Mouse (Mus musculus) midbrain, embryonic 14.5 days (tissue): ENCODE results near the gene Chmp2a. TPM values are rescaled to one million over a fixed set of nuclear protein-coding genes. Genes with fewer than 3 reads are reported as not detected.
A peak's percentile ranks its signal among the peaks of the same experiment; 100 is the strongest.

Experiments used
- ATAC-seq: fragments of 200-750 bp; cut with Nextera tagmentation; 2 replicates; pipeline ENCODE4 v1.8.0; 2017; ENCODE audit warnings: moderate number of reproducible peaks, moderate library complexity; ENCODE audit not compliant: low FRiP score, low TSS enrichment
- DNase-seq: peaks from one replicate; pipeline ENCODE4 v3.0.0-alpha.2; 2015
- H3K27ac ChIP-seq: fragments of 300-500 bp; sonication (generic); replicated peaks from 2 replicates; pipeline ENCODE4 v1.5.1; 2014; ENCODE audit warnings: mild to moderate bottlenecking, low read depth, low read length, moderate library complexity
- H3K27me3 ChIP-seq: fragments of 300-500 bp; sonication (generic); 2 replicates; pipeline ENCODE4 v1.6.1; 2014; ENCODE audit warnings: low read length, control low read depth, mixed read lengths; ENCODE audit not compliant: control insufficient read depth, insufficient read depth
- H3K36me3 ChIP-seq: fragments of 300-500 bp; sonication (generic); 2 replicates; pipeline ENCODE4 v1.6.1; 2014; ENCODE audit warnings: low read length, control low read depth; ENCODE audit not compliant: control insufficient read depth, insufficient read depth
- H3K4me1 ChIP-seq: fragments of 300-500 bp; sonication (generic); 2 replicates; pipeline ENCODE4 v1.6.1; 2014; ENCODE audit warnings: mild to moderate bottlenecking, antibody characterized with exemption, low read length, control low read depth; ENCODE audit not compliant: control insufficient read depth, insufficient read depth
- H3K4me2 ChIP-seq: fragments of 300-500 bp; sonication (generic); 2 replicates; pipeline ENCODE4 v1.6.1; 2014; ENCODE audit warnings: mild to moderate bottlenecking, low read length, moderate library complexity
- H3K4me3 ChIP-seq: fragments of 300-500 bp; sonication (generic); replicated peaks from 2 replicates; pipeline ENCODE4 v1.5.1; 2014; ENCODE audit warnings: low read depth, low read length
- H3K9ac ChIP-seq: fragments of 300-500 bp; sonication (generic); replicated peaks from 2 replicates; pipeline ENCODE4 v1.6.1; 2014; ENCODE audit warnings: mild to moderate bottlenecking, low read length, moderate library complexity
- H3K9me3 ChIP-seq: fragments of 300-500 bp; sonication (generic); 2 replicates; pipeline ENCODE4 v1.6.1; 2016; ENCODE audit warnings: low read length, control low read depth, mixed read lengths; ENCODE audit not compliant: control insufficient read depth
- WGBS: fragments of 180-500 bp; shearing (Covaris S2); extraction: QIAGEN DNeasy Blood & Tissue Kit; methylation state at CpG from one replicate; pipeline ENCODE4 v1.1.7; 2014; 5-methylcytosine and 5-hydroxymethylcytosine counted together
- polyA plus RNA-seq: library from polyadenylated mRNA; unstranded; fragments of >200 nt; fragmentation: Nextera tagmentation; extraction: Ambion mirVana; gene quantifications from 2 replicates; pipeline ENCODE4 v1.2.1, GENCODE M21; 2014

The Chmp2a gene
- polyA plus RNA-seq, 1 experiment from 2014 or later, result 188 TPM

DNA sequence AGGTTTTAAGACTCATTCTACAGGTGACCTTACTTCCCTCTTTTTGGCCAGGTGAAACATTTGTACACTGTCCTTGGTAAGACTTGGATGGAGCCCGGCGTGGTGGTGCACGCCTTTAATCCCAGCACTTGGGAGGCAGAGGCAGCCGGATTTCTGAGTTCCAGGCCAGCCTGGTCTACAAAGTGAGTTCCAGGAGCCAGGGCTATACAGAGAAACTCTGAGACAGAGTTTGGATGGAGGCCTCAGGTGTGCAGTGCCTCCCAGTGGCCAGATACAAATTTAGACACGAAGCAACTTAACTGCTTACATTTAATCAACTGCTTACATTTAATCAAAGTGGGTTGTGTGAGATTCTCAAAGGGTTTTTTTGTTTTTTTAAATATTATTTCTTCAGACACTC lies 3.5 kb downstream of the Chmp2a start:
- ATAC-seq (no peak), DNase-seq (peak; percentile 52)
- H3K27me3 ChIP-seq, result no peaks in the 10 kb centered on the region
- peaks cover 85% of the 10 kb centered on the region for H3K36me3 ChIP-seq
- no peak overlapping the region for H3K4me3 ChIP-seq
- H3K4me2 ChIP-seq, result no peak overlapping the region
- no peak overlapping the region for H3K9ac ChIP-seq
- H3K4me1 ChIP-seq, result peaks cover 23% of the 10 kb centered on the region
- no peaks in the 10 kb centered on the region for H3K9me3 ChIP-seq
- 71% methylated on average over 5 of the region's 5 CpGs for WGBS
- H3K27ac ChIP-seq, result no peak overlapping the region

DNA sequence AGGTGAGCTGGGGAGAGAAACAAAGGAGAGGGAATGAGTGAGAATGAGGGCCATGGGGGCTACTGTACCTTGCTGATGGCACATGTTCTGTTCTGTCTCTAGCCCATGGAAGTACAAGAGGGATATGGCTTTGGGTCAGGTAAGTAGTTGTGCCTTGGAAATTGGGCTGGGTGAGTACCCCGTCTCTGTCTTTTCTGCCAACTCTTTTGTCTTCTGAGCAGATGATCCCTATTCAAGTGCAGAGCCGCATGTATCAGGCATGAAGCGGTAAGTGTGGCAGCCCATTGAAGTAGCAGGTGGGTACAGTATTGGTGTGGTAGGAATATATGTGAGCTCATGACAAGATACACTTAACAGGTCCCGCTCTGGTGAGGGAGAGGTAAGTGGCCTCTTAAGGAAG lies 5.6 kb downstream of the Chmp2a start:
- no peak overlapping the region for H3K4me2 ChIP-seq
- no peak for DNase-seq
- no peak overlapping the region for H3K4me3 ChIP-seq
- 87% methylated on average over 4 of the region's 4 CpGs for WGBS
- H3K9ac ChIP-seq, result no peak overlapping the region
- ATAC-seq, result no peak
- H3K4me1 ChIP-seq, result peaks cover 25% of the 10 kb centered on the region
- H3K27me3 ChIP-seq, result no peaks in the 10 kb centered on the region
- H3K27ac ChIP-seq, result no peak overlapping the region
- H3K9me3 ChIP-seq, result no peaks in the 10 kb centered on the region
- peaks cover 82% of the 10 kb centered on the region for H3K36me3 ChIP-seq

DNA sequence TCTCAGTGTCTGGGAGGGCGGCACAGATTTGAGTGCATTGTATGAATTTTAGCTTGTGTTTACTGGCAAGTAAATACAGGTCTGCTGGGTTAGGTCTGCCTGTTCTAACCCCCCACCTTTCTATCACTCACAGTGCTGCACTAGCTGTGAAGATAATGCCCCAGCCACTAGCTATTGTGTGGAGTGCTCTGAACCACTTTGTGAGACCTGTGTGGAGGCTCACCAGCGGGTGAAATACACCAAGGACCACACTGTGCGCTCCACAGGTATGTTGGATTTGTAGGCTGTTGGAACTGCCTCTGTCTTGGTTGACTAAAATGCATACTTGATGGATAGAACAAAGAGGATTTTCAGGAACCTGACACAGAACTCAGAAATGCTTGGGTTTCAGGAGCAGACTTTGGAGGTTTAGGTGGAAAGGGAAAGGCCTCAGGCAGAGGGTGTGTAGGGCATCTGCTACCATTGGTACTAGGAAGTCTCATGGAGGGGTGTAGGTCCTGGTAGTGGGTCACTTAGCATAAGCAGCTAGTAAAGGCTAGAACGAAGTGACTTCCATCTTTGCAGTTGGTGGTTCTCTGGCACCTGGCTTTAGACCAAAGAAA lies 9.0 kb downstream of the Chmp2a start:
- Histone ChIP-seq H3K4me2 (peak overlapping the region; percentile 98), H3K4me3 (peak overlapping the region; percentile 92), H3K27me3 (no peaks in the 10 kb centered on the region), H3K9me3 (no peaks in the 10 kb centered on the region), H3K27ac (peak overlapping the region; percentile 99), H3K36me3 (peaks cover 54% of the 10 kb centered on the region), H3K4me1 (peaks cover 28% of the 10 kb centered on the region), H3K9ac (peak overlapping the region; percentile 93)
- ATAC-seq (no peak), DNase-seq (no peak)
- 34% methylated on average over 4 of the region's 4 CpGs for whole genome bisulfite sequencing

DNA sequence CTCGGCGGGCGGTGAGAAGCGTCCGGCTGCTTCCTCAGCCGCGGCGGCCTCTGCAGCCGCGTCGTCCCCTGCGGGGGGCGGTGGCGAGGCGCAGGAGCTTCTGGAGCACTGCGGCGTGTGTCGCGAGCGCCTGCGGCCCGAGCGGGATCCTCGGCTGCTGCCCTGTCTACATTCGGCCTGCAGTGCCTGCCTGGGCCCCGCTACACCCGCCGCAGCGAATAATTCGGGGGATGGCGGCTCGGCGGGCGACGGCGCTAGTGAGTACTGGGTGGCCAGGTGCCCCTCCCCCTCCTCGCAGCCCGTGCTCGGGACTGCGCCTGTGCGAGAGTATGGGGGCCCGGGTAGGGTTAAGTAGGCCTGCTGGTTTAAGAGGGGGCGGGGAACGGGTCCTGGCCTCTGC lies 9.8 kb downstream of the Chmp2a start:
- Histone ChIP-seq H3K4me1 (peaks cover 28% of the 10 kb centered on the region), H3K36me3 (peaks cover 45% of the 10 kb centered on the region), H3K27ac (peak overlapping the region; percentile 99), H3K9me3 (no peaks in the 10 kb centered on the region), H3K4me3 (peak overlapping the region; percentile 92), H3K4me2 (peak overlapping the region; percentile 98), H3K27me3 (no peaks in the 10 kb centered on the region), H3K9ac (peak overlapping the region; percentile 93)
- ATAC-seq, result peak; percentile 68
- peak; percentile 86 for DNase-seq
- 0% methylated on average over 38 of the region's 44 CpGs for WGBS

DNA sequence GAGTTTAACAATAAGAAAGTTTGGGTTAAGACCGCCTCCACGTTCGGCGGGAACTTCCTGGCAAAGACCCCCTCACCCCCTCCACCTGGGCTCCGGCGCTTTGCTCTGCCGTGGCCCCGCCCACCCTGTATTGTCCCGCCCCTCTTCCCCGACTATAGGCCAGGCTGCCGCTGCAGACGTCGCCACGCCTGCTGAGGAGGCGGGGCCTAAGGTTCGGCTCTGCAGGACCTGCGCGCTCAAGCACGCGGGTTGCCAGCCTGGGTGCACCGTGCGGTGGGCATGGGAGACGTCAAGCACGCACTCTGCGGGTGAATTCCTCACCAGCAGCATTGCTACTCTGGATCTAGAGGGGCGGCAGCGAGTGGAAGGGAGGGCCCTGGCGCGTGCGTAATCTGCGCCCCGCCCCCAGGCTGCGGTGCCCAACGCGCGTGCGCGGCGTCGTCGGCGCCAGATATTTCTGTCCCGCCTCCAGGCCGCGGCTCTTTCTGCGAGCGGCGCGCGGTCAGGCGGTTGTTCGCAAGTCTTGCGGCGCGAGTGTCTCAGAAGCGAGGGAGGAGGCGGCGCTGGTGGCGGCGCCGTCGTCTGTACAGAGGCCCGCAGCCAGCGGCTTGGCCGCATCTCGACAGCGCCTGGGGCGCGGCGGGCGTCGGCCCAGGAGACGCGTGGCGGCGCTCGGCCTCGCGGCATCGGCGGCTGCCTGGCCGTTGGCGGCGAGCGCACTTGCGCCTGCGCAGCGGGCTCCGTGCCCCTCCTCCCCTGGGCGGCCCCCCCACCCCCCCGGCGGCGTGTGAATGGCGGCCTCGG lies 10.5 kb downstream of the Chmp2a start:
- H3K9ac ChIP-seq, result peak overlapping the region; percentile 93
- peak overlapping the region; percentile 99 for H3K27ac ChIP-seq
- peaks cover 28% of the 10 kb centered on the region for H3K4me1 ChIP-seq
- H3K4me3 ChIP-seq, result peak overlapping the region; percentile 92
- H3K4me2 ChIP-seq, result peak overlapping the region; percentile 98
- no peaks in the 10 kb centered on the region for H3K27me3 ChIP-seq
- no peaks in the 10 kb centered on the region for H3K9me3 ChIP-seq
- under 1% methylated on average over 93 of the region's 95 CpGs for WGBS
- H3K36me3 ChIP-seq, result peaks cover 39% of the 10 kb centered on the region
- DNase-seq (peak; percentile 97), ATAC-seq (peak; percentile 90)

DNA sequence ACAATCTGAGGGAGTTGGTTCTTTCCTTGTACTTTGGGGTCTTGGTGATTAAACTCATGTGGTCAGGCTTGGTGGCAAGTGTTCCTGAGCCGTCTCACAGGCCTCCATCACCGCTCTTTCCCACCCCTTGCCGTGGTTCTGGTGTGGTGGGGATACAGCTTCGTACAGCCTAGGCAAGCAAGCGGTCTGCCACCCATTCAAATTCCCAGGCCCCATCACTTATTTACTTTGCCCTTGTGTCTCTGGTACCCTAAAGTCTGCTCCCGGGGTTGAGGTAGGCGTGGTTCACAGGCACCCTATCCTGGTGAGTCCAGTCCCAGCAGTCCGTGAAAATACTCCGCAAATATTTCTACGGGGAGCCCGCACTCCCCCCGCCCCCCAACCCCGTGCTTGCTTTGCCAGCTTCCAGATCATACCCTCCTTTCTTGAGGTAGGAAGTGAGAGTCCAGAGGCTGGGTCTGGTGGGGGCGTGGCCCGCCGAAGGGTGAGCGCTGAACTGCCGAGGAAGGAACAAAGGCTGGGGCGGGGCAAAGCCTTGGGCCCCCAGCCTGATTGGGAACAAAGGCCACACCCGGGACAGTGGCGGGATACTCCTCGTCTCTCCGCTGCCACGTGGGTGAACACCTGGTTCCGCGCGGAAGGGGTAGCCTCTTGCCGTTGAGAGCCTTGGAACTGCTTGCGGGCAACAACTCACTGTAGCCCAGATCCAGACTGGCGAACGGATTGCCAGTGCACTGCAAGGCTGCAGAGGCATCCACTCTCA lies 11.7 kb downstream of the Chmp2a start:
- peak overlapping the region; percentile 99 for H3K27ac ChIP-seq
- H3K4me2 ChIP-seq, result peak overlapping the region; percentile 98
- H3K9ac ChIP-seq, result peak overlapping the region; percentile 61
- no peaks in the 10 kb centered on the region for H3K27me3 ChIP-seq
- WGBS, result 3% methylated on average over 31 of the region's 31 CpGs
- ATAC-seq (peak; percentile 37), DNase-seq (peak; percentile 80)
- peaks cover 28% of the 10 kb centered on the region for H3K4me1 ChIP-seq
- H3K9me3 ChIP-seq, result no peaks in the 10 kb centered on the region
- H3K4me3 ChIP-seq, result peak overlapping the region; percentile 92
- peaks cover 27% of the 10 kb centered on the region for H3K36me3 ChIP-seq

DNA sequence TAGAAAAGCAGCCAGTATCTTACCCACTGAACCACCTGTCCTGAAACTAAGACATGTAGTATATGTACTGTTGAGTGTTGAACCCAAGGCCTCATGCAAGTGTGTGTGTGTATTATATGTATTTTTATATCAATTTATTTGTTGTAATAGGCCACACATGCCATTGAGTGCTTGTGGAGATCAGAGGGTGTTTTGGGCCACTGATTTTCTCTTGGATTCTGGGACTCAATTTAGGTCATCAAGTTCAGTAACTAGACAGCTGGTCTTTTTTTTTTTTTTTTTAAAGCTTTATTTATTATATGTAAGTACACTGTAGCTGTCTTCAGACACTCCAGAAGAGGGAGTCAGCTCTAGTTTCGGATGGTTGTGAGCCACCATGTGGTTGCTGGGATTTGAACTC lies 19.4 kb downstream of the Chmp2a start:
- peaks cover 5% of the 10 kb centered on the region for H3K4me1 ChIP-seq
- ATAC-seq, result no peak
- 85% methylated on average over 1 of the region's 1 CpGs for WGBS

DNA sequence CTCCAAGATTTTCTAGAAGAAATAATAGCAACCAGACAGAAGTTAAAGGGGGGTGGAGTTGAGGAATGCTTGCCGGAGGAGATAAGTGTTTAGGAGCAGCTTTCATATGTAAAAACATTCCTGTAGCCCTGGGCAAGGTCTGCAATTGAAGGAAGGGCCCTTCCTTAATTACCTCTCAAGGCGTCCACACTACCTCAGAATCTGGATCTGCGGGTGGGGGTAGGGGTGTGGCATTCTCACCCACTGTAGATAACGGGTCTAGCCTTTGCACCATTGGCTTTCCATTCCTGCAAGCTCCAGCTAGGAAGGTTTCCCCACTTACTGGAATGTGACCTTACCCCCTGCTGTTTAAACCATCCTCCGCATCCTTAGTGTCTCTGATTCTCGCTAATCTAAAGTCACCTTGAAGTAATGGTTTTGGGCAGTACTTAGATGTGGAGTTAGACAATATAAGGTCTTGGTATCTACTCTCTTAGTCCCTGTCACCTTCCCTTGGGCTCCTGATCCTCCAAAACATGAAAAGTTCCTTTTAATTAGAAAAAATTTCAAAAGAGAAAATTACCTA lies 20.2 kb downstream of the Chmp2a start:
- no peak overlapping the region for H3K9ac ChIP-seq
- H3K4me3 ChIP-seq, result no peak overlapping the region
- H3K36me3 ChIP-seq, result no peaks in the 10 kb centered on the region
- H3K27me3 ChIP-seq, result no peaks in the 10 kb centered on the region
- no peaks in the 10 kb centered on the region for H3K9me3 ChIP-seq
- DNase-seq, result no peak
- no peak overlapping the region for H3K4me2 ChIP-seq
- no peak for ATAC-seq
- no peak overlapping the region for H3K27ac ChIP-seq
- WGBS, result 46% methylated on average over 6 of the region's 6 CpGs
- H3K4me1 ChIP-seq, result peaks cover 5% of the 10 kb centered on the region

More for the DNA sequence above, 19.4 kb downstream of the Chmp2a start:
- Histone ChIP-seq H3K27me3 (no peaks in the 10 kb centered on the region), H3K9ac (no peak overlapping the region), H3K27ac (no peak overlapping the region), H3K36me3 (no peaks in the 10 kb centered on the region), H3K4me3 (no peak overlapping the region), H3K9me3 (no peaks in the 10 kb centered on the region), H3K4me2 (no peak overlapping the region)
- no peak for DNase-seq
